Mouse (Mus musculus): ENCODE measurements around the gene Vapb. TPM values are rescaled to one million over a fixed set of nuclear protein-coding genes. Genes with fewer than 3 reads are reported as not detected.
"Not testable (repeated sequence)": the region's sequence is repeated elsewhere in the genome, so short reads cannot be mapped to it uniquely, and the experiment has no call there.

The Vapb gene
- polyA plus RNA-seq (2016; fragmentation: Nextera tagmentation; extraction: Ambion mirVana) = 7.6 and 9.0 TPM in 2 replicates

GRCm38 (mm10) chr2:173737222-173737989, at the start of gene Vapb:
TSS of gene Vapb (plus strand) at chr2:173737511.
- Histone ChIP-seq H3K4me1 (peaks cover 33% of the 10 kb centered on the region), H3K27ac (peak within 1 kb of the TSS; percentile 92), H3K9me3 (replicated peaks) (no peaks in the 10 kb centered on the region), H3K27me3 (ENCODE audit: low read depth, poor library complexity, severe bottlenecking) (no peaks in the 10 kb centered on the region), H3K4me3 (peak within 1 kb of the TSS; percentile 94), H3K36me3 (peaks cover 18% of the 10 kb centered on the region)
- peak; percentile 100 for DNase-seq (ENCODE audit: low spot score)
- 2% methylated on average over 70 of the region's 70 CpGs for WGBS

- DNase-seq (ENCODE audit: low spot score) = no peak
- Histone ChIP-seq H3K27ac (no peak overlapping the region), H3K4me1 (peaks cover 12% of the 10 kb centered on the region), H3K36me3 (peaks cover 70% of the 10 kb centered on the region), H3K4me3 (no peak overlapping the region), H3K9me3 (replicated peaks) (no peaks in the 10 kb centered on the region), H3K27me3 (ENCODE audit: low read depth, poor library complexity, severe bottlenecking) (no peaks in the 10 kb centered on the region)
These were observed 47.5 kb upstream of the Vapb start for GRCm38 (mm10) chr2:173689835-173690234.

- H3K9me3 ChIP-seq (replicated peaks) = no peaks in the 10 kb centered on the region
- H3K27ac ChIP-seq = no peak overlapping the region
- no peak overlapping the region for H3K4me3 ChIP-seq
- 96% methylated on average over 6 of the region's 6 CpGs for WGBS
- H3K27me3 ChIP-seq (ENCODE audit: low read depth, poor library complexity, severe bottlenecking) = no peaks in the 10 kb centered on the region
- H3K36me3 ChIP-seq = peaks cover 84% of the 10 kb centered on the region
- DNase-seq (ENCODE audit: low spot score) = no peak
- H3K4me1 ChIP-seq = peaks cover 5% of the 10 kb centered on the region; the same call in 1 of the 2 replicates
These were observed 45.6 kb upstream of the Vapb start for GRCm38 (mm10) chr2:173691748-173692147.

- 90% methylated on average over 2 of the region's 2 CpGs for WGBS
These were observed 44.6 kb upstream of the Vapb start for GRCm38 (mm10) chr2:173692693-173693092.

GRCm38 (mm10) chr2:173698850-173699249, 38.5 kb upstream of the Vapb start:
- WGBS = 91% methylated on average over 3 of the region's 3 CpGs
- H3K9me3 ChIP-seq (replicated peaks) = no peaks in the 10 kb centered on the region
- H3K4me1 ChIP-seq = peaks cover 22% of the 10 kb centered on the region
- H3K27me3 ChIP-seq (ENCODE audit: low read depth, poor library complexity, severe bottlenecking) = no peaks in the 10 kb centered on the region
- peaks cover 92% of the 10 kb centered on the region for H3K36me3 ChIP-seq
- no peak overlapping the region for H3K27ac ChIP-seq
- no peak overlapping the region for H3K4me3 ChIP-seq
- DNase-seq (ENCODE audit: low spot score) = no peak

More at GRCm38 (mm10) chr2:173692693-173693092, 44.6 kb upstream of the Vapb start:
- DNase-seq (ENCODE audit: low spot score) = no peak
- H3K4me1 ChIP-seq = no peaks in the 10 kb centered on the region; the same call in 1 of the 2 replicates
- peaks cover 91% of the 10 kb centered on the region for H3K36me3 ChIP-seq
- H3K27ac ChIP-seq = no peak overlapping the region
- H3K4me3 ChIP-seq = no peak overlapping the region
- H3K9me3 ChIP-seq (replicated peaks) = no peaks in the 10 kb centered on the region
- no peaks in the 10 kb centered on the region for H3K27me3 ChIP-seq (ENCODE audit: low read depth, poor library complexity, severe bottlenecking)

- Histone ChIP-seq H3K36me3 (peaks cover 84% of the 10 kb centered on the region), H3K27ac (peak overlapping the region; percentile 46; the same call in 1 of the 2 replicates), H3K4me1 (peaks cover 22% of the 10 kb centered on the region), H3K4me3 (no peak overlapping the region), H3K9me3 (replicated peaks) (no peaks in the 10 kb centered on the region), H3K27me3 (ENCODE audit: low read depth, poor library complexity, severe bottlenecking) (no peaks in the 10 kb centered on the region)
- 53% methylated on average over 16 of the region's 16 CpGs for WGBS
- no peak for DNase-seq (ENCODE audit: low spot score)
These were observed 35.0 kb upstream of the Vapb start for GRCm38 (mm10) chr2:173702096-173702866.

GRCm38 (mm10) chr2:173702867-173703237, 34.5 kb upstream of the Vapb start:
- H3K4me3 ChIP-seq = no peak overlapping the region
- peaks cover 80% of the 10 kb centered on the region for H3K36me3 ChIP-seq
- 81% methylated on average over 12 of the region's 12 CpGs for WGBS
- no peak for DNase-seq (ENCODE audit: low spot score)
- H3K4me1 ChIP-seq = peaks cover 22% of the 10 kb centered on the region
- no peak overlapping the region for H3K27ac ChIP-seq
- no peaks in the 10 kb centered on the region for H3K27me3 ChIP-seq (ENCODE audit: low read depth, poor library complexity, severe bottlenecking)
- no peaks in the 10 kb centered on the region for H3K9me3 ChIP-seq (replicated peaks)

- no peak overlapping the region for H3K27ac ChIP-seq
- DNase-seq (ENCODE audit: low spot score) = no peak
- no peaks in the 10 kb centered on the region for H3K27me3 ChIP-seq (ENCODE audit: low read depth, poor library complexity, severe bottlenecking)
- 90% methylated on average over 15 of the region's 15 CpGs for WGBS
- no peak overlapping the region for H3K4me3 ChIP-seq
- peaks cover 57% of the 10 kb centered on the region for H3K36me3 ChIP-seq
- H3K4me1 ChIP-seq = peaks cover 38% of the 10 kb centered on the region
- no peaks in the 10 kb centered on the region for H3K9me3 ChIP-seq (replicated peaks)
These were observed 31.3 kb upstream of the Vapb start for GRCm38 (mm10) chr2:173705827-173706551.

- Histone ChIP-seq H3K4me1 (peaks cover 32% of the 10 kb centered on the region), H3K36me3 (peaks cover 45% of the 10 kb centered on the region)
- not testable (repeated sequence) for H3K9me3 ChIP-seq (replicated peaks); H3K27ac ChIP-seq; H3K27me3 ChIP-seq (ENCODE audit: low read depth, poor library complexity, severe bottlenecking); DNase-seq (ENCODE audit: low spot score); H3K4me3 ChIP-seq
These were observed 29.7 kb upstream of the Vapb start for GRCm38 (mm10) chr2:173707626-173708025.

- Histone ChIP-seq H3K9me3 (replicated peaks) (no peaks in the 10 kb centered on the region), H3K36me3 (peaks cover 21% of the 10 kb centered on the region), H3K27ac (no peak overlapping the region), H3K4me1 (peaks cover 37% of the 10 kb centered on the region), H3K4me3 (no peak overlapping the region), H3K27me3 (ENCODE audit: low read depth, poor library complexity, severe bottlenecking) (no peaks in the 10 kb centered on the region)
- no peak for DNase-seq (ENCODE audit: low spot score)
- WGBS = 79% methylated on average over 6 of the region's 6 CpGs
These were observed 27.1 kb upstream of the Vapb start for GRCm38 (mm10) chr2:173710193-173710592.

- Histone ChIP-seq H3K4me1 (peaks cover 37% of the 10 kb centered on the region), H3K27ac (no peak overlapping the region; the same call in 1 of the 2 replicates), H3K36me3 (peaks cover 10% of the 10 kb centered on the region; the same call in 1 of the 2 replicates), H3K4me3 (no peak overlapping the region), H3K9me3 (replicated peaks) (no peaks in the 10 kb centered on the region), H3K27me3 (ENCODE audit: low read depth, poor library complexity, severe bottlenecking) (no peaks in the 10 kb centered on the region)
- 55% methylated on average over 10 of the region's 10 CpGs for WGBS
- DNase-seq (ENCODE audit: low spot score) = no peak
These were observed 24.7 kb upstream of the Vapb start for GRCm38 (mm10) chr2:173712656-173713055.

GRCm38 (mm10) chr2:173713241-173713640, 24.1 kb upstream of the Vapb start:
- Histone ChIP-seq H3K27me3 (ENCODE audit: low read depth, poor library complexity, severe bottlenecking) (no peaks in the 10 kb centered on the region), H3K4me1 (peaks cover 37% of the 10 kb centered on the region), H3K27ac (no peak overlapping the region), H3K4me3 (no peak overlapping the region), H3K36me3 (peaks cover 6% of the 10 kb centered on the region; the same call in 1 of the 2 replicates), H3K9me3 (replicated peaks) (no peaks in the 10 kb centered on the region)
- no peak for DNase-seq (ENCODE audit: low spot score)
- WGBS = 83% methylated on average over 4 of the region's 4 CpGs
